Mouse (Mus musculus) gastrocnemius, adult 8-10 months (tissue): ENCODE data around the gene Noct. TPM values are rescaled to one million over a fixed set of nuclear protein-coding genes. Genes with fewer than 3 reads are reported as not detected.

ENCODE experiments used
- DNase-seq, 2 experiments: peaks; one replicate each; pipeline ENCODE4 v3.0.0; 2022; ENCODE audit warnings: low spot score in 2 of 2
- total RNA-seq, 4 experiments: library from RNA; stranded (reverse); gene quantifications; 2 replicates each; pipeline ENCODE4 v1.2.4; 2022

Noct gene
- total RNA-seq, 4 experiments from 2014 or later = 15.7 to 26.0 (median 19.1) TPM

GRCm38 (mm10) chr3:51230146-51230835, 6.0 kb downstream of the Noct start:
- DNase-seq = no peak

DNA sequence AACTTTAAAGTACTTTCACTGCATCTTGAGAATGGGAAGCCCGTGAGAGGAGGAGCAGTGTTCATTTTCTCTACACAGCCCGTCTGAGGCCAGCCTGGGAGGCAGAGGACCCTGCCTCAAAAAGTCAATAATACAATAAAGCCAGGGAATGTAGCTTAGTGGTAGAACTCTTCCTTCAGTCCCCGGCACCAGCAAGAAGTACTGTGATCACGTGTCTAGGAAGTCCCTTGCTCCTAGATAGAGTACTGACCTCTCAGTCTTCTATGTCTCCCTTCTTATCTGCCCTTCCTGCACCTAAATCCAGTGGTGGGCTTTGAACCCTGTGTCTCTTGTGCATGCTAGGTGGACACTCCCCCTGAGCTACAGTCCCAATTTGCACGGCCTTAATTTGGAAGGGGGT, 6.6 kb downstream of the Noct start:
- DNase-seq = no peak

DNA sequence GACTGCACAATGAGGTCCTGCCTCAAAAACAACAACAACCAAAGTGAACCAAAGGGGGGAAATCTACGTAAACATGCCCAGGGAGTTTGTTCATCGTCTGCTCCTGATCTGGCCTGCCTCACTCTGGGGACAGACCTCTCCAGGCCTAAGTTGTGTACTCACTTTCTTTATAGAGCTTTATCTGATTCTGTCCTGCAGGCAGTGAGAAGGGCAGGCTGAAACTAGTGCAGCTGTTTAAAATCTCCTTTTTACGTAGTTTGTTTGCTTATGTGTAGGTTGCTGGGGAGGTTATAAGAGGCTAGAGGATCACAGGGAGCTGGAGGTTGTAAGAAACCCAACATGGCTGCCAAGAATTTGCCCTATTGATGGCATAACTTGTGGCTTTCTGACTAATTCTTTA, 7.3 kb downstream of the Noct start:
- DNase-seq = no peak

DNA sequence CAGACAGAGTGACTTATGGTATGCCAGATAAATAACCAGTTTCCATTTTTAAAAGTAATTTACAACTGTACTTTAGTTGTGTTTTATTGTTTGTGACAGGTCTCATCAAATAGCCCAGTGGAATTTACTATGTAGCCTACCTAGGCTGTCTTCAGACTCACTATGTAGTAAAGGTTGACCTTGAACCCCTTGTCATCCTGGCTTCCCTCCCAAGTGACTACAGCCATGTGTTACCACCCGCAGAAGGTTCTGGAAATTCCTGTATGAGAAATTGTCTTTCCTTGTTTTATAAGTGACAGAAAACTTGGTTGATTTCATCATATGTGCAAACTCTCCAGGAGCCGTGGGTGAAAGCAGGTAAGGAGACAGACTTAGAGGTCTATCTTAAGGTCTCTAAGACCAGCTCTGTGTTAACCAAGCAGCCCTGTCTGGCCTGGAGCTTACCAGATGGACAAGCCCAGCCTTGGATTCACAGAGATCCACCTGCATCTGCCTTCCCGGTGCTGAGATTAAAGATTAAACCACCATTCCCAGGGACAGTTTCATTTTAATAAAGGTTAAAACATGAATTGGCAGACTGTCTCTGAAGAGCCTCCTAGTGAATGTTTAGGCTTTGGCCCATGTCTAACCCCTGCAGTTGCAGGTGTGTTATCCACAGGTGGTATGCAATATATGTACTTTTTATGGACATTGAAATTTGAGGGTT, 8.1 kb downstream of the Noct start:
- DNase-seq = no peak

DNA sequence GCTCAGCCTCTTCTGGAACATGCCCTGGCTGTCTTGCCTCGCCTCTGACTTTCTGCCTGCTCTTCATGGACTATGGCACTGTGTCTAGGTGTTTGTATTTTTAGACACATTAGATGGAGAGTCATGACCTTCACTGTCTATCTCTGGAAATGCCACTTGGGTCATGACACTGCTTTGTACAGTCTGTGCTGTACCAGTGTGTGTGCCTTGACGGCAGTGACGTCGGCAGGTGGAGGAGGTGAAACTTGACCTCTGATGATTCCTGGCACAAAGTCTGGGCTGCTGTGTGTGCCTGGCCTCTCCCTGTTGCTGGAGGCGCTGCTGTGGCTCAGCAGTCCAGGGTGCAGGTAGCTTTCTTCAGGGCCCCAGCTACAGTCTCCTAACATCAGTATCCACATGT, 9.2 kb downstream of the Noct start:
- peak; percentile 73 to 83 for DNase-seq

DNA sequence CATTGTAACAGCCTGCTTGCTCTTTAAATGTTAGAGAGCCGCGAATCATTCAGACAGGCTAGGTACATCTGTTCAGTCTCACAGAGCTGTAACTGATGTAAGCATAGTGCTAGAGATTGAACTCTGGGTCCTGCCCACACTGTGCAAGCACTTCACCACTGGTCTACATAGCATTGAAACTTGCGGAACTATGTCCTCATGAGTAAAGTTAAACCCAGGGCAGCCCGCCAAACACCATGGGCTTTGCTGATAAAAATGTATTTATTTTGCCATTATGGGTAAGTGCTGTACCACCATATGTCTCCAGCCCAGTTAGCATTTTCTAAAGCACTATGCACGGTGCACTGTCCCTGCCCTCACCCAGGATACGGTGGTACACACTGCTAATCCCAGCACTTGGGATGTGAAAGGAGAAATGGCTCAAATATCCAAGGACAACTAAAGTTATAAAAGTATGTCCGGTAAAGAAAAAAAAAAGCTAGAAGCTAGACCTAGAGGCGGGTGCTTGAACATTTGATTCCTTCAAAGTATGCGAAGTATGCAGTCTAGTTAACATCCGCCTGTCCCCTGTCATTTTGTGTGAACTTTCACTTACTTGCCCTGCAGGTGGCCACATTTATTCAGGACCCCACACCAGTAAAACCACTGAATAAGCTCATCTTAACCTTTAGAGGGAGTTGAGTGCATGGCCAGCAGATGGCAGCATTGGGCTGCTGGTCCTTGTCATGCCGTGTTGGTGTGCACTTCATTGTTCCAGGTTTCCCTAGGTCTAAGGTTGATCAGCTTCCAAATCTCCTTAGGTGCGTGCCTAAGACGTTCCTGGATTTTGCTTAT, 9.9 kb downstream of the Noct start:
- peak; percentile 75 to 77 for DNase-seq

DNA sequence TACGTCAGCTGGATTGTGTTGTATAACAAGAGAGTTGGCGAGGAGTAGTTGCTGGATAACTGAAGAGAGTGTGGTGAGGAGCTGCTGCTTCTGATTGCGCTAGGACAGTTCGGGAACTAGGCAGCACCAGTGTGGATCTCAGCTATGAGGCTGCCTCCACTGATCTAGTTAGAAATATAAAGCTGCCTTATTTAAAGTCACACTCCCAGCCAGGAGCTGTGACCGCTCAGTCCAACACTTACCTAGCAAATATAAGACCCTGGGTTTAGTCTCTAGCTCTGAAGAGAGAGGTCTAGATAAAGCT, 10.5 kb downstream of the Noct start:
- DNase-seq = no peak

DNA sequence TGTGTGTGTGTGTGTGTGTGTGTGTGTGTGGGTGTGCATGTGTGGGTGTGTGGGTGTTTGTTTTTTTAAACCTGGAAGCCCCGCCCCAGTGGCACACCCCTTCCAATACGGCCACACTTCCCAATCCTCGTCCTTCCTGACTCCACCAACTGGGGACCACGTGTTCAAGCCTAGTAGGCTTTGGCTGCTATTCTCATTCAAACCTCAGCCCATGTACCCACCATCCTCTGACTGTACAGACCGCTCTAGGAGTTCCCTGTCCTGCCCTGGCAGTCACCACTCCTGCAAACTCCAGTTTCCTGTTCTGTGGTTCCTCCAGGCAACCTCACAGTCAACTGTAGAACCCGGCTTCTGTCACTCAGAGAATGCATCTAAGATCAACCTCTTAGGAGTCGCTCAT, 14.3 kb downstream of the Noct start:
- DNase-seq = no peak

DNA sequence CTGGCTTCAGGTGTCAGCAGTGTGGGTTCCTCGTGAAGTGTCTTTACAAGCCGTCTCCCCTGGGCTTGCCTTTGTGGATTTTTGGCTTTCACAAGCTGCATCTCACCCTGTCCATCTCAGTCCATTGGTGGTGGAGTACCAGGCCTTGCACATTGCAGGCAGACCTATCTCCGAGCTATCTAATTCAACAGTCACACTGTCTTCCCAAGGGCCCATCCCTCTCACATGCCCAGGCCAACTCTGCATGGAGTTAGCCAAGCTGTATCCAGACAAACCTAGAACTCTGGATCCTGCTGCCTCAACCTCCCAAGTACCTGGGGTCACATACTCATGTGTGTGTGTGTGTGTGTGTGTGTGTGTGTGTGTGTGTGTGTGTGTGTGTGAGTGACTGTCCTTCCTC, 15.3 kb downstream of the Noct start:
- no peak for DNase-seq

DNA sequence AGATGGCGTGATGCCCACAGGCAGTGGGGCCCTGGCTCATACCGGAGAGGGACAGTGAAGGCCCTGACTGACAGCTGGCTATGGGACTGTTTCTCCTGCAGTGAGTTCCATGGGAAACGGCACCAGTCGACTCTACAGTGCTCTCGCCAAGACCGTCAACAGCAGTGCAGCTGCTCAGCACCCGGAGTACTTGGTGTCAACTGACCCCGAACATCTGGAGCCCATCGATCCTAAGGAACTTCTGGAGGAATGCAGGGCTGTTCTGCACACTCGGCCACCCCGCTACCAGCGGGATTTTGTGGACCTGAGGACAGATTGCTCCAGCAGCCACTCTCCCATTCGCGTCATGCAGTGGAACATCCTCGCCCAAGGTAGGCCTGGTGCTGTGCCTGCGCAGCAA, 23.5 kb downstream of the Noct start:
- no peak for DNase-seq

DNA sequence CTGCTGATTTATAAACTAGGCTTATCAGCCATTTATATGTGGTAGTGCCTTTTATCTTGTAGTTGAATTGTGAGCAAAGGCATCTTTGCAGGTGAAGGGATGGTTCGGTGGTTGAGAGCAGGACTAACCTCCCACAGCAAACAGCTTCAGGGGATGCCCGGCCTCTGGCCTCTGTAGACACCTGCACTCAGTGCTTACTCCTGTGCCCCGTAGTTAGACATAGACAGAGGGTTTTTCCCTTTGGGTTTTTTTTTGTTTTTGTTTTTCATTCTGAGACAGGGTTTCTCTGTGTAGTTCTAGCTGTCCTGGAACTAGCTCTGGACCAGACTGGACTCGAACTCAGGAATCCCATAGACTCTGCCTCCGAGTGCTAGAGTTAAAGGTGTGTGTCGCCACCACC, 24.4 kb downstream of the Noct start:
- DNase-seq = no peak

DNA sequence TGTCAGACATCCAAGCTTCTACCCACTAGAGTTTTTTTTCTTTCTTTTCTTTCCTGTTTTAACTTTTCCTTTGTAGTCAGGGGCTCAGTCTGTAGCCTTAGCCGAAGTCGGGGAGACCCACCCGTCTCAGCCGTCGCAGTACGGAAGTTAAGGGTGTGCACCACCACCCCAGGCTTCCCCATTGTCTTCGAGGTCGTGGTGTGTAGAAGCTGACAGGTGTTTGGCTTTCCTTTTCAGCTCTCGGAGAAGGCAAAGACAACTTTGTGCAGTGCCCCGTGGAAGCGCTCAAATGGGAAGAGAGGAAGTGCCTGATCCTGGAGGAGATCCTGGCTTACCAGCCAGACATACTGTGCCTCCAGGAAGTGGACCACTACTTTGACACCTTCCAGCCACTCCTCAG, 25.2 kb downstream of the Noct start:
- DNase-seq = no peak

- DNase-seq = no peak
These were observed 25.6 kb downstream of the Noct start for GRCm38 (mm10) chr3:51249866-51250265.

DNA sequence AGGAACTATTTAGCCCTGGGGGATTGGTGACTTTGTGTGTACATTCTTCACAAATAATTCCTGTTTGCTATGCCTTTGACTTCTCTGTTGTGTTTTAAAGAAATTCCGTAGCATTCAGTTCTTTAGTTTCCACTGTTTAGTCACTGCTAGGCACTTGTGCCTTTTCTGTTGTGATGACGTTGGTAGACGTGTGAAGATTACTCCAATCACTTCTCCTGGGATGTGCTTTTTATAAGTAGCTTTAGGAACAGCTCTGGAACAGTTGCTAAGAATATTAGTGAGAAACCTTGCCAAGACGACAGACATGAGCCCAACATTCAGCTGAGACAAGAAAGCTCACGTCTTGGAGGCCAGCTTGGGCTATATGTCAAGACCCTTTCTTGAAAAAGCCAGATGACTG, 26.8 kb downstream of the Noct start:
- no peak for DNase-seq

DNA sequence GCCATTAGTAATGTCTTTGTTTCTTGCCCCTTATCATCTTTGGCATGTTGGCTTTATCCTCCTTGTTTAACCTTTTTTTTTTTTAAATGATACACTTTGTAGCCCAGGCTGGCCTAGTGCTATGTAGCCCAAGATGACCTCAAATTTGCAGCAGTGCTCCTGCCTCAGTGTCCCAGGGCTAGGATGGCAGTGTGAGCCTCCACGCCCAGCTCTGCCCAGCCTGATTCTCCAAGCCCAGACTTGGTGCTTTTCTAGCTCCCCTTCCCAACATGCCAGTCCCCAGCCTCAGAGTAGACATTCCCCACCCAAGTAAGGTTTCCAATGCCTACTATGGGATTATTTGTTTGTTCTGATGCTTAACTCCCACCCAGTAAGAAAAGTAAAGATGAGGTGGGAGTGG, 28.0 kb downstream of the Noct start:
- DNase-seq = no peak

- no peak for DNase-seq
These were observed 28.6 kb downstream of the Noct start for GRCm38 (mm10) chr3:51252689-51253402.

DNA sequence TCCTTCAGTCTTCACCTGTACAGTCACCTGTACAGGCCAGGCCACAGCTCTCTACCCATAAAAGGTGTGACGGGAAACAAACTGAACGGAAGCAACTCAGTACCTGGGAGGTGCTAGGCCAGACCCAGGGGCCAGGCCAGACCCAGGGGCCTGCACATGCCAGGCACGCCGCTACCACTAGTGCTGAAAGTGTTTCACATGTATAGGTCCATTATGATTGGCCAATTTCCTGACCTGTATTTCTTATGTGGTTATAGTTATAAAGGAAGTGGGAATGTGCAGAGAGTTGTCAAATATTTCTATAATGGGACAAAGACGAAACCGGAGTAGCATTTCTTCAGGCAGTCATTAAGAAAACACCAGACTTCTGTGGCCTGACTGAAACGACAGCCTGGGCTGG, 30.5 kb downstream of the Noct start:
- DNase-seq = no peak

- DNase-seq = no peak
These were observed 32.2 kb downstream of the Noct start for GRCm38 (mm10) chr3:51256450-51256849.

DNA sequence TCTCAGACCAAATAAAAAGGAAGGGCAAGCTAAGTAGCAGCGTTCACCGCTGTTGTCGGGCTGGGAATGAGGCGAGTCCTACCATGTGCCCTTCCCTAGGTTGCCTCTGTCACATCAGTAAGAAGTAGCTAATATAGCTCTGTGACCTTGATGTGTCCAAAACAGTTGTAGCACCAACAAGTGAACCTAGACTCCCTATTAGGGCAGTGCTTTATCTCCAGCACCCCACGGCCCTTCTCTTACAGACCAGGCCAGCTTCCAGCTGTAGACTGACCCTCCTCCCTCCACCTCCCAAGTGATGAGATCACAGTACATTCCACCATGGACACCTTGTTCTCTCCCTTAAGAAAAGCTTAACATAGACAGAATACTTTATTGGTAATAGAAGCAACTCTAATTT, 33.8 kb downstream of the Noct start:
- DNase-seq = no peak

- no peak for DNase-seq
These were observed 38.7 kb downstream of the Noct start for GRCm38 (mm10) chr3:51262942-51263341.

DNA sequence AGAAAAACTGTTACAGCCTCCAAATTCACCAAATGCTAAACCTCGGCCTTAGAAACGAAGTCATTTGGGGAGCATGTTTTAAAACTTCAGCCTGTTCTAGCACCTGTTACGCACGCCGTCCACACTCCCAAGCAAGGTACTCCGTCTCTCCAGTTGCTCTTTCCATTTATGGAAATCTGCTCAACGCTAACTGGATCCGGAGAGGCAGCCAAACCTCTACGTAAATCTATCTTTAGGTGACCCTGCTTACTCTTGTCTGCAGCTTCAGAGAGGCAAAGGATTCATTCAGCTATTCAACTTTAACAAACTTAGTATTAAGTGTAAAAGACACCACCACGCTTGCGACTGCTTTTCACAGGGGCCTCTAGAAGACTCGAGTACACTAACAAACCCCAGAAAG, 44.2 kb downstream of the Noct start:
- peak; percentile 26 to 50 for DNase-seq
